Mouse (Mus musculus) ES-Bruce4 (cell line): ENCODE measurements around the gene Gm29276. TPM values are rescaled to one million over a fixed set of nuclear protein-coding genes. Genes with fewer than 3 reads are reported as not detected.
"Not testable (repeated sequence)": the region's sequence is repeated elsewhere in the genome, so short reads cannot be mapped to it uniquely, and the experiment has no call there.

Source experiments
- H3K27ac ChIP-seq: 2 replicates; pipeline ENCODE4 v1.5.1; 2012; ENCODE audit warnings: low read length, inconsistent platforms; ENCODE audit not compliant: insufficient read depth
- H3K27me3 ChIP-seq: 2 replicates; pipeline ENCODE4 v1.6.1; 2012; ENCODE audit warnings: mild to moderate bottlenecking, low read length, inconsistent platforms; ENCODE audit not compliant: control insufficient read depth, poor library complexity, insufficient read depth, severe bottlenecking
- H3K36me3 ChIP-seq: 2 replicates; pipeline ENCODE4 v1.6.1; 2012; ENCODE audit warnings: inconsistent platforms, mild to moderate bottlenecking, low read length, moderate library complexity; ENCODE audit not compliant: control insufficient read depth, poor library complexity, insufficient read depth, severe bottlenecking
- H3K4me1 ChIP-seq: one replicate; pipeline ENCODE4 v1.8.1; 2011; ENCODE audit warnings: low read length; ENCODE audit not compliant: control insufficient read depth, insufficient read depth
- H3K4me3 ChIP-seq: 2 replicates; pipeline ENCODE4 v1.5.1; 2011; ENCODE audit warnings: low read depth, mild to moderate bottlenecking, low read length
- H3K9ac ChIP-seq: 2 replicates; pipeline ENCODE4 v1.6.1; 2012; ENCODE audit warnings: low read depth, mild to moderate bottlenecking, inconsistent platforms; ENCODE audit not compliant: poor library complexity, severe bottlenecking
- H3K9me3 ChIP-seq: replicated peaks from 2 replicates; pipeline ENCODE4 v1.6.1; 2012; ENCODE audit warnings: mild to moderate bottlenecking, low read length, inconsistent platforms; ENCODE audit not compliant: control insufficient read depth, poor library complexity, insufficient read depth, severe bottlenecking
- polyA plus RNA-seq: library from polyadenylated mRNA; stranded (reverse); fragments of >200 nt; gene quantifications from 2 replicates; pipeline ENCODE4 v1.2.4, GENCODE M21; 2011; ENCODE audit warnings: low read depth; ENCODE audit not compliant: missing spikeins, insufficient read depth, insufficient read length

The Gm29276 gene
- not detected in 2 replicates for polyA plus RNA-seq

DNA sequence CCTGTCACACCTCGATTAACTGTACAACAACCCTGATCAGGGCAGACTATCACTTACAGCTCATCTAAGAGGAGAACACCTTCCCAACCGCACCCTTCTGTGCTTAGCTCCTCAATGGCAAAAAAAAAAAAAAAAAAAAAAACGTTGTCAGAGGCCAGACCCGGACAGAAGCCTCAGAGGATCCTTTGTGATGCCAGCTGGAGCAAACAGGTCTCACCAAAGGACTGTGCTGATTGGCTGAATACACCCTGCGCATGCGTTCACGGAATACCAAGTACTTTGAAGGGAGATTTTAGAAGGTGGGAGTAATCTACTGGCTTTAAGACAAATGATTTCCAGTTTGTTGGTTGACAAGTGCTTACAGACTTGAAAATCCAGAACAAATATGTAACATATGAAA, at the start of gene Gm29276:
Gene Gm29276, minus strand, starts transcription at position 101 of the 400 bp plus-strand sequence.
- H3K4me3 ChIP-seq, H3K27ac ChIP-seq, H3K9ac ChIP-seq, H3K27me3 ChIP-seq, H3K4me1 ChIP-seq, H3K9me3 ChIP-seq, H3K36me3 ChIP-seq: not testable (repeated sequence)
